23 mouse cellular contexts compared by ENCODE assay signal in genomic region chr4:128607661-128608060, GRCm38 (mm10). TPM values are rescaled to one million over a fixed set of nuclear protein-coding genes. Genes with fewer than 3 reads are reported as not detected.
DNase-seq lines count a peak whose midpoint lies in the region; ATAC-seq and TF ChIP-seq lines count a peak whose summit lies in the region.
"Had no signal": no experiment of that assay in that cellular context is flagged by ENCODE, and none has a peak within 500 bp of the region (broad histone marks: within the 10 kb centered on the region; RNA-seq: fewer than 3 reads in every experiment).

No protein-coding gene starts in this region.

- ATAC-seq in forebrain, postnatal 0 days: no peak
- ATAC-seq in forebrain, embryonic 16.5 days: no peak
- no peak for ATAC-seq in heart, postnatal 0 days (ENCODE audit: insufficient read depth, low read depth)
- ATAC-seq: CD4-positive, CD25-positive, alpha-beta regulatory T cell, adult 4 months; liver, embryonic 12.5 days; liver, postnatal 0 days had no signal

- no peak overlapping the region for H3K4me3 ChIP-seq in forebrain, postnatal 0 days (ENCODE audit: low read depth, low read length)
- no peak overlapping the region for H3K4me3 ChIP-seq in forebrain, embryonic 16.5 days (replicated peaks; ENCODE audit: low read length)
- no peak overlapping the region for H3K4me3 ChIP-seq in heart, postnatal 0 days (ENCODE audit: low read depth, low read length)
- H3K4me3 ChIP-seq: erythroblast, embryonic 14.5 days; heart, embryonic 10.5 days; hindbrain, embryonic 15.5 days; kidney, embryonic 15.5 days; liver, embryonic 12.5 days; midbrain, embryonic 12.5 days; neural tube, embryonic 13.5 days had no signal

- WGBS in forebrain, postnatal 0 days: 69% methylated on average over 11 of the region's 11 CpGs
- 75% methylated on average over 11 of the region's 11 CpGs for WGBS in forebrain, embryonic 16.5 days
- WGBS in heart, postnatal 0 days: 50% methylated on average over 11 of the region's 11 CpGs

- peak; percentile 9 for DNase-seq in forebrain, postnatal 0 days
- no peak for DNase-seq in heart, postnatal 0 days (ENCODE audit: low spot score)
- no peak for DNase-seq in heart, postnatal 4 days
- peak; percentile 33 to 34 for DNase-seq in left cerebral cortex, postnatal 36 days (ENCODE audit: low spot score in 2 of 2)
- DNase-seq in left cerebral cortex, postnatal 4 days: no peak
- DNase-seq in ovary, adult 18-20 months (ENCODE audit: low spot score): no peak
- DNase-seq: adrenal gland, postnatal 25 days; cerebellum, adult 8-10 months; gastrocnemius, postnatal 10 days; kidney, adult 18-20 months; kidney, postnatal 25 days; liver, postnatal 0 days; lung, postnatal 36 days; thymus, postnatal 14 days had no signal

- H3K9me3 ChIP-seq in forebrain, postnatal 0 days (ENCODE audit: low read length): no peaks in the 10 kb centered on the region
- no peaks in the 10 kb centered on the region for H3K9me3 ChIP-seq in forebrain, embryonic 16.5 days (ENCODE audit: control insufficient read depth, low read length)
- H3K9me3 ChIP-seq in heart, postnatal 0 days (replicated peaks; ENCODE audit: control insufficient read depth, low read length): no peaks in the 10 kb centered on the region
- H3K9me3 ChIP-seq: heart, embryonic 10.5 days; hindbrain, embryonic 15.5 days; kidney, embryonic 15.5 days; liver, embryonic 12.5 days; midbrain, embryonic 12.5 days; neural tube, embryonic 13.5 days had no signal

- TF ChIP-seq CTCF in forebrain, postnatal 0 days (IDR thresholded peaks at IDR 0.05; ENCODE audit: low read depth): no peak
- TF ChIP-seq CTCF in heart, postnatal 0 days (IDR thresholded peaks at IDR 0.05; ENCODE audit: low read depth): no peak

- TF ChIP-seq EP300 in heart, postnatal 0 days (IDR thresholded peaks at IDR 0.05; ENCODE audit: low read depth): no peak

- H3K4me1 ChIP-seq in forebrain, postnatal 0 days (ENCODE audit: insufficient read depth): peaks cover 8% of the 10 kb centered on the region
- peaks cover 24% of the 10 kb centered on the region for H3K4me1 ChIP-seq in forebrain, embryonic 16.5 days (replicated peaks; ENCODE audit: control insufficient read depth, insufficient read depth, low read length)
- 0 out of 2 replicates have a peak, but pooled peaks cover 8% of the 10 kb centered on the region for H3K4me1 ChIP-seq in heart, postnatal 0 days (ENCODE audit: control insufficient read depth, insufficient read depth)

- H3K27ac ChIP-seq in forebrain, postnatal 0 days (ENCODE audit: low read depth, low read length): no peak overlapping the region
- H3K27ac ChIP-seq in forebrain, embryonic 16.5 days (ENCODE audit: low read length): no peak overlapping the region
- no peak overlapping the region for H3K27ac ChIP-seq in heart, postnatal 0 days (ENCODE audit: low read depth)
- H3K27ac ChIP-seq: heart, embryonic 10.5 days; hindbrain, embryonic 15.5 days; kidney, embryonic 15.5 days; liver, embryonic 12.5 days; midbrain, embryonic 12.5 days; neural tube, embryonic 13.5 days had no signal

- no peak overlapping the region for H3K9ac ChIP-seq in forebrain, postnatal 0 days
- no peak overlapping the region for H3K9ac ChIP-seq in forebrain, embryonic 16.5 days (replicated peaks; ENCODE audit: low read depth, low read length)
- no peak overlapping the region for H3K9ac ChIP-seq in heart, postnatal 0 days (replicated peaks; ENCODE audit: low read depth, low read length)
- H3K9ac ChIP-seq: hindbrain, embryonic 15.5 days; kidney, embryonic 15.5 days; liver, embryonic 12.5 days; liver, postnatal 0 days; midbrain, embryonic 12.5 days; neural tube, embryonic 13.5 days had no signal

- intact Hi-C loops in left cerebral cortex, postnatal 36 days (cut with DNase I): no loop called here
- intact Hi-C loops in left cerebral cortex, postnatal 4 days (cut with DNase I): no loop called here

- peaks cover 19% of the 10 kb centered on the region for H3K36me3 ChIP-seq in forebrain, postnatal 0 days (ENCODE audit: insufficient read depth)
- peaks cover 6% of the 10 kb centered on the region for H3K36me3 ChIP-seq in forebrain, embryonic 16.5 days (ENCODE audit: control insufficient read depth, insufficient read depth)
- peaks cover 18% of the 10 kb centered on the region for H3K36me3 ChIP-seq in heart, postnatal 0 days (replicated peaks; ENCODE audit: control insufficient read depth, insufficient read depth, low read length)

- H3K27me3 ChIP-seq in forebrain, postnatal 0 days (ENCODE audit: insufficient read depth, low read length): no peaks in the 10 kb centered on the region
- H3K27me3 ChIP-seq in forebrain, embryonic 16.5 days (replicated peaks; ENCODE audit: control insufficient read depth, insufficient read depth, low read length): no peaks in the 10 kb centered on the region
- no peaks in the 10 kb centered on the region for H3K27me3 ChIP-seq in heart, postnatal 0 days (ENCODE audit: control insufficient read depth, insufficient read depth, low read length)
- H3K27me3 ChIP-seq: hindbrain, embryonic 15.5 days; kidney, embryonic 15.5 days; liver, embryonic 12.5 days; midbrain, embryonic 12.5 days; neural tube, embryonic 13.5 days had no signal

- no peak overlapping the region for H3K4me2 ChIP-seq in forebrain, postnatal 0 days (ENCODE audit: low read depth)
- no peak overlapping the region for H3K4me2 ChIP-seq in forebrain, embryonic 16.5 days (ENCODE audit: low read length)
- peak overlapping the region; percentile 26 for H3K4me2 ChIP-seq in heart, postnatal 0 days (ENCODE audit: low read depth, low read length)
- H3K4me2 ChIP-seq: hindbrain, embryonic 15.5 days; kidney, embryonic 15.5 days; liver, embryonic 12.5 days; midbrain, embryonic 12.5 days; neural tube, embryonic 13.5 days had no signal

RNA-seq across cellular contexts. Expression of gene Zscan20, which starts 2.2 kb away (rescaled TPM):
- 6.5 and 7.6 TPM in 2 replicates for total RNA-seq in forebrain, postnatal 0 days (2014; rRNA removed)
- polyA plus RNA-seq in forebrain, postnatal 0 days (2015; fragmentation: Nextera tagmentation; extraction: Ambion mirVana): 1.0 and 1.4 TPM in 2 replicates
- polyA plus RNA-seq in forebrain, embryonic 16.5 days (2015; fragmentation: Nextera tagmentation; extraction: Ambion mirVana): 5.8 and 7.6 TPM in 2 replicates
- total RNA-seq in heart, postnatal 0 days (2014; rRNA removed; ENCODE audit: low replicate concordance): 1.7 and 27.0 TPM in 2 replicates
- polyA plus RNA-seq in heart, postnatal 0 days (2015; fragmentation: Nextera tagmentation; extraction: Ambion mirVana): 0.86 and 2.1 TPM in 2 replicates
- 1 to 10 TPM; 3.7 to 4.1 TPM for total RNA-seq in heart, postnatal 4 days (2021)
- 1 to 10 TPM; 5.8 to 9.0 TPM for total RNA-seq in left cerebral cortex, postnatal 36 days (2021)
- 1 to 10 TPM; 7.5 to 9.5 TPM for total RNA-seq in left cerebral cortex, postnatal 4 days (2021)

RNA-seq across cellular contexts. Expression of gene Tlr12, which starts 10.8 kb away (rescaled TPM):
- 1.2 and 1.6 TPM in 2 replicates for total RNA-seq in forebrain, postnatal 0 days (2014; rRNA removed)
- 1.2 and 1.3 TPM in 2 replicates for polyA plus RNA-seq in forebrain, postnatal 0 days (2015; fragmentation: Nextera tagmentation; extraction: Ambion mirVana)
- polyA plus RNA-seq in forebrain, embryonic 16.5 days (2015; fragmentation: Nextera tagmentation; extraction: Ambion mirVana): 1.6 and 3.0 TPM in 2 replicates
- total RNA-seq in heart, postnatal 0 days (2014; rRNA removed; ENCODE audit: low replicate concordance): 0.73 TPM in 1 of 2 replicates, not detected in the other
- 0.14 and 0.23 TPM in 2 replicates for polyA plus RNA-seq in heart, postnatal 0 days (2015; fragmentation: Nextera tagmentation; extraction: Ambion mirVana)
- under 1 TPM; 0.19 to 0.29 TPM for total RNA-seq in heart, postnatal 4 days (2021)
- total RNA-seq in left cerebral cortex, postnatal 36 days (2021): under 1 TPM; 0.41 to 0.74 TPM
- total RNA-seq in left cerebral cortex, postnatal 4 days (2021): 1 to 10 TPM; 1.2 to 1.4 TPM

RNA-seq across cellular contexts. Expression of gene Phc2, which starts 46.8 kb away (rescaled TPM):
- total RNA-seq in forebrain, postnatal 0 days (2014; rRNA removed): 78.3 and 93.2 TPM in 2 replicates
- polyA plus RNA-seq in forebrain, postnatal 0 days (2015; fragmentation: Nextera tagmentation; extraction: Ambion mirVana): 52.4 and 56.3 TPM in 2 replicates
- 33.2 and 34.9 TPM in 2 replicates for polyA plus RNA-seq in forebrain, embryonic 16.5 days (2015; fragmentation: Nextera tagmentation; extraction: Ambion mirVana)
- 47.7 and 51.6 TPM in 2 replicates for total RNA-seq in heart, postnatal 0 days (2014; rRNA removed; ENCODE audit: low replicate concordance)
- 17.5 and 22.0 TPM in 2 replicates for polyA plus RNA-seq in heart, postnatal 0 days (2015; fragmentation: Nextera tagmentation; extraction: Ambion mirVana)
- total RNA-seq in heart, postnatal 4 days (2021): 10 to 100 TPM; 69.1 to 72.5 TPM
- 10 to 100 TPM; 88.2 to 92.3 TPM for total RNA-seq in left cerebral cortex, postnatal 36 days (2021)
- total RNA-seq in left cerebral cortex, postnatal 4 days (2021): 10 to 100 TPM; 90.7 to 95.1 TPM

Comparison
In these comparisons a context has a peak if more than half of its experiments do, and no peak if none do; other contexts are left out.
1. DNase-seq: peak in forebrain, postnatal 0 days (single experiment) and left cerebral cortex, postnatal 36 days (2 of 2); none in heart, postnatal 0 days (single experiment), heart, postnatal 4 days (single experiment), left cerebral cortex, postnatal 4 days (single experiment) and ovary, adult 18-20 months (single experiment).